Mouse (Mus musculus): ENCODE data around the gene Man1a.

GRCm38 (mm10) chr10:54118223-54118912 is 42.0 kb upstream of the Man1a start:
- TF ChIP-seq HCFC1 (IDR thresholded peaks at IDR 0.05; ENCODE audit: borderline replicate concordance, insufficient read depth, low read length) (no peak), CHD2 (IDR thresholded peaks at IDR 0.05; ENCODE audit: low read depth, low read length) (no peak), MAFK (IDR thresholded peaks at IDR 0.05; ENCODE audit: insufficient read depth, low read depth, low read length) (no peak), ZNF384 (IDR thresholded peaks at IDR 0.05; ENCODE audit: low read depth, low read length) (no peak), ZC3H11A (IDR thresholded peaks at IDR 0.05; ENCODE audit: borderline replicate concordance, low read depth, low read length) (no peak)

All from ES-E14 (cell line).